Mouse (Mus musculus) CH12.LX (cell line): ENCODE results near the gene Ndufb4.

Experiments
- CTCF ChIP-seq, 2 experiments: IDR thresholded peaks in 1 of 2; conservative IDR thresholded peaks in 1 of 2; 2 replicates each; pipeline ENCODE4 v1.5.1; 2011 to 2012; ENCODE audit warnings: low read depth in 2 of 2, low read length in 2 of 2, improper control_type of control experiment in 1 of 2, inconsistent platforms in 1 of 2, mild to moderate bottlenecking in 1 of 2, moderate library complexity in 1 of 2
- GABPA ChIP-seq: IDR thresholded peaks from 2 replicates; pipeline ENCODE4 v1.6.1; 2012; ENCODE audit warnings: low read depth, low read length, improper control_type of control experiment, inconsistent platforms; ENCODE audit not compliant: insufficient replicate concordance
- RAD21 ChIP-seq: IDR thresholded peaks from 2 replicates; pipeline ENCODE4 v1.6.1; 2011; ENCODE audit warnings: low read depth, mild to moderate bottlenecking, low read length, improper control_type of control experiment, moderate library complexity

GRCm38 (mm10) chr16:37653058-37653457 is 1.2 kb downstream of the Ndufb4 start:
- TF ChIP-seq CTCF (conservative IDR thresholded peaks at IDR 0.05 in 1 of 2, IDR thresholded peaks at IDR 0.05 in 1 of 2; ENCODE audit: low read depth in 2 of 2, low read length in 2 of 2): no peak
- TF ChIP-seq GABPA: no peak
- TF ChIP-seq RAD21: no peak
